ENCODE assay signal across 24 mouse cellular contexts in the genomic region with DNA sequence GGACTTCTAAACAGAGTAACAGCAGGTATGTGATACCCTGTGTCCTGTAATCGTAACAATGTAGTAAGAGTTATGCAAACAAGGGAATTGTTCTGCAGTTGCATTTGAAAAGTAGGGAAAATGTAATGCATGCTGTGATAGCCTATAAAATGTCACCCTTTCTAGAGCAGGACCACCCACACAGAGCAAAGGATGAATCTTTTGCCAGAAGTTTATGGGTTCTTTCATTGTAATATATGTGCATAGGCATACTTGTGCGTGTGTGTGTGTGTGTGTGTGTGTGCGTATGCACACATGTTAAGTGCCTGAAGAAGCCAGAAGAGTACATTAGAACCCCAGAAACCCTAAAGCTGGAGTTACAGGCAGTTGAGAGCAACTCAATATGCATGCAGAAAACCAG. TPM values are rescaled to one million over a fixed set of nuclear protein-coding genes. Genes with fewer than 3 reads are reported as not detected.
A peak's percentile ranks its signal among the peaks of the same experiment; 100 is the strongest.
DNase-seq lines count a peak whose midpoint lies in the region; ATAC-seq lines count a peak whose summit lies in the region.
"Had no signal": no experiment of that assay in that cellular context is flagged by ENCODE, and none has a peak within 500 bp of the region (broad histone marks: within the 10 kb centered on the region; RNA-seq: fewer than 3 reads in every experiment).

No protein-coding gene starts in this region.

- H3K4me2 ChIP-seq in kidney, embryonic 16.5 days (replicated peaks; ENCODE audit: low read depth, low read length), result no peak overlapping the region
- H3K4me2 ChIP-seq: embryonic facial prominence, embryonic 12.5 days; forebrain, embryonic 13.5 days; forebrain, embryonic 15.5 days had no signal

- WGBS in kidney, embryonic 16.5 days, result 73% methylated on average over 3 of the region's 3 CpGs

- H3K4me3 ChIP-seq in kidney, embryonic 16.5 days (ENCODE audit: low read length), result no peak overlapping the region
- H3K4me3 ChIP-seq: embryonic facial prominence, embryonic 10.5 days; embryonic facial prominence, embryonic 12.5 days; forebrain, embryonic 13.5 days; forebrain, embryonic 15.5 days had no signal

- no peaks in the 10 kb centered on the region; the same call in none of the 2 replicates for H3K4me1 ChIP-seq in kidney, embryonic 16.5 days (ENCODE audit: insufficient read depth, low read length)
- H3K4me1 ChIP-seq: embryonic facial prominence, embryonic 10.5 days; embryonic facial prominence, embryonic 12.5 days; forebrain, embryonic 13.5 days; forebrain, embryonic 15.5 days had no signal

- no peak overlapping the region for H3K9ac ChIP-seq in kidney, embryonic 16.5 days (replicated peaks; ENCODE audit: low read length)
- H3K9ac ChIP-seq: embryonic facial prominence, embryonic 12.5 days; forebrain, embryonic 13.5 days; forebrain, embryonic 15.5 days had no signal

- peak overlapping the region; percentile 35; the same call in 1 of the 2 replicates for H3K27ac ChIP-seq in kidney, embryonic 16.5 days (ENCODE audit: low read length)
- H3K27ac ChIP-seq: embryonic facial prominence, embryonic 10.5 days; embryonic facial prominence, embryonic 12.5 days; forebrain, embryonic 13.5 days; forebrain, embryonic 15.5 days had no signal

- H3K36me3 ChIP-seq in kidney, embryonic 16.5 days (ENCODE audit: insufficient read depth, low read length), result no peaks in the 10 kb centered on the region
- H3K36me3 ChIP-seq: embryonic facial prominence, embryonic 10.5 days; embryonic facial prominence, embryonic 12.5 days; forebrain, embryonic 15.5 days; G1E had no signal

- H3K9me3 ChIP-seq in kidney, embryonic 16.5 days (ENCODE audit: low read length), result no peaks in the 10 kb centered on the region
- H3K9me3 ChIP-seq: embryonic facial prominence, embryonic 10.5 days; embryonic facial prominence, embryonic 12.5 days; forebrain, embryonic 13.5 days; forebrain, embryonic 15.5 days had no signal

- peak; percentile 39; the same call in 1 of the 2 replicates for ATAC-seq in kidney, embryonic 16.5 days (ENCODE audit: low FRiP score, low TSS enrichment)
- ATAC-seq: activated CD4-positive, CD25-positive, alpha-beta regulatory T cell, adult 4 months; CD4-positive, CD25-positive, alpha-beta regulatory T cell, adult 4 months; forebrain, embryonic 13.5 days; forebrain, embryonic 15.5 days; Patski had no signal

- peak; percentile 2 for DNase-seq in heart, adult 11 months
- DNase-seq in heart, adult 9 months (ENCODE audit: low spot score in 2 of 2), result no peak
- DNase-seq in kidney, postnatal 36 days, result no peak
- peak; percentile 24 to 32 for DNase-seq in kidney, postnatal 4 days
- no peak for DNase-seq in kidney, adult 8-10 months
- DNase-seq: adrenal gland, adult 8-10 months; adrenal gland, postnatal 14 days; adrenal gland, postnatal 36 days; B cell, adult 2 months; cerebellum, adult 11-12 months; cerebellum, adult 2 months; cerebellum, adult 9-10 months; cerebellum, postnatal 10 days; cerebellum, postnatal 25 days had no signal

- no peaks in the 10 kb centered on the region for H3K27me3 ChIP-seq in kidney, embryonic 16.5 days (ENCODE audit: insufficient read depth, low read length)
- H3K27me3 ChIP-seq: CH12.LX; embryonic facial prominence, embryonic 12.5 days; forebrain, embryonic 13.5 days; forebrain, embryonic 15.5 days; Patski had no signal

RNA-seq across cellular contexts. Expression of a gene that starts 59.9 kb away (rescaled TPM):
- polyA plus RNA-seq in kidney, embryonic 16.5 days (2015; fragmentation: Nextera tagmentation; extraction: Ambion mirVana), result 2.1 and 2.4 TPM in 2 replicates
- polyA plus RNA-seq: CD4-positive, CD25-positive, alpha-beta regulatory T cell, adult 4 months; G1E had no signal

Comparison
In these comparisons a context has a peak if more than half of its experiments do, and no peak if none do; other contexts are left out.
1. DNase-seq: peak in heart, adult 11 months (single experiment) and kidney, postnatal 4 days (2 of 2); none in heart, adult 9 months (0 of 2), kidney, postnatal 36 days (0 of 2) and kidney, adult 8-10 months (0 of 2).